Mouse (Mus musculus): ENCODE results near the gene Trim41. TPM values are rescaled to one million over a fixed set of nuclear protein-coding genes. Genes with fewer than 3 reads are reported as not detected.

Trim41 gene
- polyA plus RNA-seq, 1 experiment: 3.9 TPM

GRCm38 (mm10) chr11:48820308-48820674 is 3.1 kb upstream of the Trim41 start:
- H3K4me3 ChIP-seq (replicated peaks): no peak overlapping the region
- H3K4me1 ChIP-seq (ENCODE audit: control insufficient read depth): peaks cover 60% of the 10 kb centered on the region
- H3K9me3 ChIP-seq (ENCODE audit: control insufficient read depth, low read length): no peaks in the 10 kb centered on the region
- H3K27me3 ChIP-seq (ENCODE audit: control insufficient read depth): peaks cover 23% of the 10 kb centered on the region
- peaks cover 8% of the 10 kb centered on the region for H3K36me3 ChIP-seq (ENCODE audit: control insufficient read depth)
- TF ChIP-seq GATA1 (IDR thresholded peaks at IDR 0.05; ENCODE audit: low read length): no peak
- no peak for TF ChIP-seq TAL1 (IDR thresholded peaks at IDR 0.05; ENCODE audit: low read length)

- no peak for TF ChIP-seq GATA1 (IDR thresholded peaks at IDR 0.05; ENCODE audit: low read length)
- no peak for TF ChIP-seq TAL1 (IDR thresholded peaks at IDR 0.05; ENCODE audit: low read length)
- Histone ChIP-seq H3K4me3 (replicated peaks) (no peak overlapping the region), H3K27me3 (ENCODE audit: control insufficient read depth) (peaks cover 18% of the 10 kb centered on the region), H3K9me3 (ENCODE audit: control insufficient read depth, low read length) (no peaks in the 10 kb centered on the region), H3K4me1 (ENCODE audit: control insufficient read depth) (peaks cover 65% of the 10 kb centered on the region), H3K36me3 (ENCODE audit: control insufficient read depth) (peaks cover 13% of the 10 kb centered on the region)
Observed at GRCm38 (mm10) chr11:48819614-48820307, 2.6 kb upstream of the Trim41 start.

- H3K36me3 ChIP-seq (ENCODE audit: control insufficient read depth): peaks cover 22% of the 10 kb centered on the region
- H3K4me1 ChIP-seq (ENCODE audit: control insufficient read depth): peaks cover 67% of the 10 kb centered on the region
- H3K9me3 ChIP-seq (ENCODE audit: control insufficient read depth, low read length): no peaks in the 10 kb centered on the region
- H3K27me3 ChIP-seq (ENCODE audit: control insufficient read depth): peaks cover 4% of the 10 kb centered on the region
- peak overlapping the region; percentile 87 for H3K4me3 ChIP-seq (replicated peaks)
- TF ChIP-seq TAL1 (IDR thresholded peaks at IDR 0.05; ENCODE audit: low read length) (no peak), GATA1 (IDR thresholded peaks at IDR 0.05; ENCODE audit: low read length) (no peak)
Observed at GRCm38 (mm10) chr11:48818346-48818745, 1.2 kb upstream of the Trim41 start.

GRCm38 (mm10) chr11:48817794-48818193 is 641 bp upstream of the Trim41 start:
- TF ChIP-seq GATA1 (IDR thresholded peaks at IDR 0.05; ENCODE audit: low read length) (no peak), TAL1 (IDR thresholded peaks at IDR 0.05; ENCODE audit: low read length) (no peak)
- peaks cover 3% of the 10 kb centered on the region for H3K27me3 ChIP-seq (ENCODE audit: control insufficient read depth)
- H3K36me3 ChIP-seq (ENCODE audit: control insufficient read depth): peaks cover 27% of the 10 kb centered on the region
- H3K4me3 ChIP-seq (replicated peaks): peak overlapping the region; percentile 87
- peaks cover 63% of the 10 kb centered on the region for H3K4me1 ChIP-seq (ENCODE audit: control insufficient read depth)
- H3K9me3 ChIP-seq (ENCODE audit: control insufficient read depth, low read length): no peaks in the 10 kb centered on the region

- TF ChIP-seq GATA1 (IDR thresholded peaks at IDR 0.05; ENCODE audit: low read length) (no peak), TAL1 (IDR thresholded peaks at IDR 0.05; ENCODE audit: low read length) (no peak)
- H3K4me1 ChIP-seq (ENCODE audit: control insufficient read depth): peaks cover 59% of the 10 kb centered on the region
Observed at GRCm38 (mm10) chr11:48816281-48816781, 822 bp downstream of the Trim41 start.

GRCm38 (mm10) chr11:48815851-48816250 is 1.3 kb downstream of the Trim41 start:
- Histone ChIP-seq H3K36me3 (ENCODE audit: control insufficient read depth) (peaks cover 45% of the 10 kb centered on the region), H3K4me1 (ENCODE audit: control insufficient read depth) (peaks cover 55% of the 10 kb centered on the region), H3K4me3 (replicated peaks) (peak overlapping the region; percentile 87), H3K27me3 (ENCODE audit: control insufficient read depth) (no peaks in the 10 kb centered on the region), H3K9me3 (ENCODE audit: control insufficient read depth, low read length) (no peaks in the 10 kb centered on the region)
- TF ChIP-seq GATA1 (IDR thresholded peaks at IDR 0.05; ENCODE audit: low read length) (no peak), TAL1 (IDR thresholded peaks at IDR 0.05; ENCODE audit: low read length) (no peak)

More at GRCm38 (mm10) chr11:48816281-48816781, 822 bp downstream of the Trim41 start:
- no peaks in the 10 kb centered on the region for H3K9me3 ChIP-seq (ENCODE audit: control insufficient read depth, low read length)
- H3K4me3 ChIP-seq (replicated peaks): peak overlapping the region; percentile 87
- H3K27me3 ChIP-seq (ENCODE audit: control insufficient read depth): no peaks in the 10 kb centered on the region
- H3K36me3 ChIP-seq (ENCODE audit: control insufficient read depth): peaks cover 41% of the 10 kb centered on the region

- Histone ChIP-seq H3K9me3 (ENCODE audit: control insufficient read depth, low read length) (no peaks in the 10 kb centered on the region), H3K27me3 (ENCODE audit: control insufficient read depth) (no peaks in the 10 kb centered on the region), H3K4me1 (ENCODE audit: control insufficient read depth) (peaks cover 50% of the 10 kb centered on the region), H3K4me3 (replicated peaks) (no peak overlapping the region), H3K36me3 (ENCODE audit: control insufficient read depth) (peaks cover 66% of the 10 kb centered on the region)
- TF ChIP-seq TAL1 (IDR thresholded peaks at IDR 0.05; ENCODE audit: low read length) (no peak), GATA1 (IDR thresholded peaks at IDR 0.05; ENCODE audit: low read length) (no peak)
Observed at GRCm38 (mm10) chr11:48813782-48814181, 3.4 kb downstream of the Trim41 start.

GRCm38 (mm10) chr11:48810142-48810541 is 7.0 kb downstream of the Trim41 start:
- no peak overlapping the region for H3K4me3 ChIP-seq (replicated peaks)
- no peak for TF ChIP-seq GATA1 (IDR thresholded peaks at IDR 0.05; ENCODE audit: low read length)
- no peak for TF ChIP-seq TAL1 (IDR thresholded peaks at IDR 0.05; ENCODE audit: low read length)
- H3K4me1 ChIP-seq (ENCODE audit: control insufficient read depth): peaks cover 33% of the 10 kb centered on the region
- no peaks in the 10 kb centered on the region for H3K27me3 ChIP-seq (ENCODE audit: control insufficient read depth)
- H3K36me3 ChIP-seq (ENCODE audit: control insufficient read depth): peaks cover 93% of the 10 kb centered on the region
- H3K9me3 ChIP-seq (ENCODE audit: control insufficient read depth, low read length): no peaks in the 10 kb centered on the region

- TF ChIP-seq GATA1 (IDR thresholded peaks at IDR 0.05; ENCODE audit: low read length) (no peak), TAL1 (IDR thresholded peaks at IDR 0.05; ENCODE audit: low read length) (no peak)
- Histone ChIP-seq H3K4me3 (replicated peaks) (no peak overlapping the region), H3K9me3 (ENCODE audit: control insufficient read depth, low read length) (no peaks in the 10 kb centered on the region), H3K27me3 (ENCODE audit: control insufficient read depth) (no peaks in the 10 kb centered on the region), H3K36me3 (ENCODE audit: control insufficient read depth) (peaks cover 93% of the 10 kb centered on the region), H3K4me1 (ENCODE audit: control insufficient read depth) (peaks cover 28% of the 10 kb centered on the region)
Observed at GRCm38 (mm10) chr11:48809434-48809830, 7.7 kb downstream of the Trim41 start.

Measured in erythroblast, embryonic 14.5 days (primary cell).